Mouse (Mus musculus) heart, adult 2 months (tissue): ENCODE data around the gene Cercam.

Source experiments
- CTCF ChIP-seq: fragments of 200-600 bp; IDR thresholded peaks from 2 replicates; pipeline ENCODE4 v1.8.1; 2022; ENCODE audit warnings: antibody characterized with exemption, mild to moderate bottlenecking, moderate library complexity
- POLR2A ChIP-seq: fragments of 200-500 bp; IDR thresholded peaks from 2 replicates; pipeline ENCODE4 v1.6.1; 2011; ENCODE audit warnings: mild to moderate bottlenecking, low read depth, low read length, control low read depth; ENCODE audit not compliant: insufficient read depth

- no peak for TF ChIP-seq CTCF
- no peak for TF ChIP-seq POLR2A
Observed at GRCm38 (mm10) chr2:29826318-29826925, 42.5 kb upstream of the Cercam start.
